Mouse (Mus musculus) bone marrow, adult 2 months (tissue): ENCODE data around the gene Tsc22d3.

ENCODE experiments used
- CTCF ChIP-seq: fragments of 200-500 bp; IDR thresholded peaks from 2 replicates; pipeline ENCODE4 v1.5.1; 2011; ENCODE audit warnings: low read length, control low read depth; ENCODE audit not compliant: control insufficient read depth, insufficient read depth
- POLR2A ChIP-seq: fragments of 200-500 bp; IDR thresholded peaks from 2 replicates; pipeline ENCODE4 v1.6.1; 2011; ENCODE audit warnings: low read depth, mild to moderate bottlenecking, control low read depth, low read length, borderline replicate concordance; ENCODE audit not compliant: control insufficient read depth

DNA sequence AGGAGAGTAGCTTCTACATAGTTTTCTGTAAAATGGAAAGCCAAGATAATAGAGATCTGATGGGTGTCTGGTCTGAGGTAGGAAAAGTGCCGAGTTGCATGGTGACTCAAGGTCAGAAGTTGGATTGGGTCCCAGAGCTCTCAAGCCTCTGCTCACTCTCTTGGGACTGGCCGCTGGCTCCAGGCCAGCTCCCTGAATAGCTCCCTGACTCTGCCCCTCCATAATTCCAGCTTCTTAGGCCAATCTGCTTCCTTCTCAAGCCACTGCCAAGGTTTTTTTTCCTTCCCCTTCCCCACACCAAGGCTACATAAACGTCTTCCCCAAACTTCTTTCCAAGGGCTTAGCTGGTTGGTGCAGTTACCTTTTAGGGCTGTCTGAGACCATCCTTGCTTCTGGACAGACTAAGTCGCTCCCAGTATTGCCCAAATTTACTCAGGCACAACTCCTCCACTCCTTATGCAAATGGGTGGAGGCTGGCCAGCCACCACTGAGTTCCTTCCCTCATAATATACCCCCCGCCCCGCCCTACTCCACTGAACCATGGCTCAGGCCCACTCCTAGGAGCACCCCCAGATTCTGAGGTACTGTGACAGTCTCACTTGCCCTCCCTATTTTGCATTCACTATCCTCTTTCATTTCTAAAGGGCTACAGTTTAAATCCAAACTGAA lies 42.1 kb downstream of the Tsc22d3 start:
- TF ChIP-seq POLR2A: no peak
- TF ChIP-seq CTCF: no peak
